Mouse (Mus musculus) layer of hippocampus, adult 11-12 months (tissue): ENCODE results near the gene Zfp420.

Source experiments
- DNase-seq: peaks from one replicate; pipeline ENCODE4 v3.0.0; 2022; ENCODE audit warnings: low spot score

The Zfp420 gene

GRCm38 (mm10) chr7:29904101-29904500 is 44.3 kb downstream of the Zfp420 start:
- DNase-seq = no peak

DNA sequence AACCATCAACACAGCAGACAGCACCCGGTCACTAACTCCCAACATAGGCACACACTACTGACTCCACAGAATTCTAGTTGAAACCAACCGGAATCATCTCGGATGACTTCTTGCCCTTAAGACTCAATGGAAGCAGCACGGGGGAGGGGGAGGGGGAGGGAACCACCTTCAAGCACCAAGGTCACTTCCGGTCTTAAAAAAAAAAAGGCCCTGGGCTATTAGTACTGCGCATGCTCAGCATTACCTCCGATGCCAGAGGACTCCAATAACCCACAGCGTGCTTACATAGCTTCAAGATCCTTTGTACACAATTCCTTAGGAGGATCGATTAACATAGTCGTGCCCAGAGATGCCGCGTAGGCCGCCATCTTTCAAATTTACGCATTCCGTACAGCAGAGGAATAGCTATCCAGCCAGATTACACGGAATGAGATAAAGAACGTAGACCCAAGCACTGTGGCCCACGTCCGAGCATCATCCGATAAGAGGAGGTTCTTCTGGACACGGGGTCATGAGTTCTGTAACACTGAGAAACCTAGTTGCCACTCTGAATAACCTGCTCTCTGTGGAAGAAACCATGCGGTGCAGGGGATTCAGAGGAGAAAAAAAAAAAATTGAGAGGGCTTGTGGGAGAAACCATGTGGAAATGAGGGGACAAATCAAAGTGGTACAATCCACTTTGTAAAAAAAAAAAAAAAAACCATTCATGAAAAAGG is 46.3 kb downstream of the Zfp420 start, which contains the start of gene Zfp27:
Gene Zfp27 (minus strand): TSS at position 607 of the 716 bp plus-strand sequence.
- DNase-seq = peak; percentile 70

- no peak for DNase-seq
Measured at GRCm38 (mm10) chr7:29906682-29907058, 46.9 kb downstream of the Zfp420 start.

- DNase-seq = no peak
Measured at GRCm38 (mm10) chr7:29907206-29907605, 47.4 kb downstream of the Zfp420 start.

DNA sequence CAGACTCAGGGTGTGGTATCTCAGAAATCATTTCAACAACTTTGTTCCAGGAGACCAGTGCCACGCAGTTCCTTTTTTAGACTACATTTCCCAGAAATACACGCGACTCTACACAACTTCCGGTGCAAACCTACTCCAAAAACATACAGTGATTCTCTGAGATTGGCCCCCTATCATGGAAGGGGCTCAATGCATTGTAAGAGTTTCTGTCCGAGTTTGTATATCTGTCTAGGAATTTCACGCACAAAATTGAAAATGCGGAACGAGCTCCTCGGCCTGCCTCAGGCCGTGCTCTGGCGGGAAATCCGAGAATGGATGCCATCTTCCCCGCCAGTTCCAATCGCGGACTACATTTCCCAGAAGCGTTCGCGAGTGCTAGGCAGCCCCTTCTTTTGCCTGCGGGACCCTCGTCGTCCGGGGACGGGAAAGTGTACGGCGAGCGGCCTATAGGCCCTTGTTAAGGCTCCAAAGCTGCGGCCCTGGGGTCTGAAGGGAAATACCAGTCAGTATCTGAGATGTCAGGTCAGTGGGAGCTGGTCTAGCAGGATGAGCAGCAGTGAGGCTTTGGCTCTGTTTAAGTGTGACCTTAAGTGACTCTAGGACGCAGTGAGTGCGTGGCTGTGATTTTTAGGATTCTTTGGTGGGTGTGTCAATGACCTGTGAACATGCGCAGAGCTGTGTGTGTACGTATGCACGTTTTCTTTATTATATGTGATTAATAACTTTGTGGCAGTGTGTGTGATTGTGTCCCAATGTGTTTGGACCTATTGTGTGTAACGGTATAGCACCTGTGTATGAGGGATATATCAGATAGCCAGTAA is 48.6 kb downstream of the Zfp420 start, which contains the start of gene Zfp383:
Gene Zfp383 (plus strand): TSS at position 94 of the 821 bp plus-strand sequence.
- peak; percentile 83 for DNase-seq

GRCm38 (mm10) chr7:29910252-29910651 is 50.5 kb downstream of the Zfp420 start:
- no peak for DNase-seq

GRCm38 (mm10) chr7:29912172-29912571 is 52.4 kb downstream of the Zfp420 start:
- DNase-seq = no peak

- DNase-seq = no peak
Measured at GRCm38 (mm10) chr7:29917371-29918061, 57.7 kb downstream of the Zfp420 start.

DNA sequence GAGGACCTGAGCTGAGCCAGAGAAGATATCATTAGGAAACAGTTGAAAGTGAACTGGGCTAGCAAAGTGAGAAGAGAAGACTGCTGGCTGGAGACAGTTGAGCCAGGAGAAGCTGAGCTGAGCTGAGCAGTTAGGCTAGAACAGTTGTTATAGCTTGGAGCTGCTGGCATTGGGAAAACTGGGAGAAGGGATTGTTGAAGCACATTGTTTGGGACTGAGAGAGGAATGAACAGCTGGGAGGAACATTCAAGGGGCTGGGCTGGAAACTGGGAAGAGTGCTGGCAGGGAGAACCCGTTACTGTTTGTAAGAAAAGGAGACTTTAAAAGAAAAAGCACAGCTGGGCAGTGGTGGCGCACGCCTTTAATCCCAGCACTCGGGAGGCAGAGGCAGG is 58.3 kb downstream of the Zfp420 start:
- DNase-seq = no peak

DNA sequence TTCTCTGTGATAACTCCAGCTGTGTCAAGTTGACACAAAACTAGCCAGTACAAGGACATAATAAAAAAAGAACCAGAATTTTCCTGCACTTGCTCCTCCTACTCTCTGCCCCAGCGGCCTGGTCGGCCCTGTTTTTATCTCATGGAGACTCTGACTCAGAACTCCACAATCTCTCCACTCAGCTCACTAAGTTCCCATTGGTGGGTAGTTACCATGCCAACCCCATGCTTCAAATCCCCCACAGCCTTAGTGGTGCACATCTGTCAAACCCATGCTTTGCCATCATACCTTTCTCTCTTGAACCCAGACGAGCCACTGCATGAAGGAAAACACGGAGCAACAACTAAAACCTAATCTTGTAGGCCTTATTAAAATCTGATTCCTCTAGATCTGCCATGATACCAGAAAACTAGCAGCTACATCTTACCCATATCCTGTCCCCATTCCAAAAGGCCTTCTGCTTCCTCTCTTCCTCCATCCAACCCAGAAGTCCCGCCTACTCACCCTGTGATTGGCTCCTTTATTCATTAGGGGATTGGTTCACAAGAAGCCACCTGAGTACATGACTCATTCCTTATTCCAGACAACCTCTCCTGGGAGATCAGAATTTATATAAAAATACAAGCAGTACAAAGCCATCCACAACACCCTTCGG is 61.8 kb downstream of the Zfp420 start:
- no peak for DNase-seq

DNA sequence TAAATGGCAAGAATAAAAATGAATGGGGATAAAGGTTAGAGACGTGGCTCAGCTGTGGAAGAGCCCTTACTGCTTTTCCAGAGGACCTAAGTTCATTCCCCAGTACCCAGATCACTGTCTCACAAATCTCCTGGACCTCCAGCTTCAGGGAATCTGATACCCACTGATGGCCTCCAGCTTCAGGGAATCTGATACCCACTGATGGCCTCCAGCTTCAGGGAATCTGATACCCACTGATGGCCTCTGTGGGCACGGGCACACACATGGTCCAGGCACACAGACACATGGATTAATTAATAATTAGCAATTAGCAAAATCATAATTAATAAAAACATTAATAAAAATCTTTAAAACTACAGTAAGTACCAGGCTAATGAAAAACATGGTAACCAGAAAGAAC is 63.0 kb downstream of the Zfp420 start:
- DNase-seq = no peak
